Mouse (Mus musculus) embryo, embryonic 9.5 days (tissue): ENCODE measurements around the gene Snrpg.
"Not testable (repeated sequence)": the region's sequence is repeated elsewhere in the genome, so short reads cannot be mapped to it uniquely, and the experiment has no call there.

ENCODE experiments used
- DNase-seq: peaks from one replicate; pipeline ENCODE4 v3.0.0-alpha.2; 2017; ENCODE audit errors: extremely low spot score

Snrpg gene

GRCm38 (mm10) chr6:86368479-86368878 is 2.6 kb upstream of the Snrpg start:
- no peak for DNase-seq

DNA sequence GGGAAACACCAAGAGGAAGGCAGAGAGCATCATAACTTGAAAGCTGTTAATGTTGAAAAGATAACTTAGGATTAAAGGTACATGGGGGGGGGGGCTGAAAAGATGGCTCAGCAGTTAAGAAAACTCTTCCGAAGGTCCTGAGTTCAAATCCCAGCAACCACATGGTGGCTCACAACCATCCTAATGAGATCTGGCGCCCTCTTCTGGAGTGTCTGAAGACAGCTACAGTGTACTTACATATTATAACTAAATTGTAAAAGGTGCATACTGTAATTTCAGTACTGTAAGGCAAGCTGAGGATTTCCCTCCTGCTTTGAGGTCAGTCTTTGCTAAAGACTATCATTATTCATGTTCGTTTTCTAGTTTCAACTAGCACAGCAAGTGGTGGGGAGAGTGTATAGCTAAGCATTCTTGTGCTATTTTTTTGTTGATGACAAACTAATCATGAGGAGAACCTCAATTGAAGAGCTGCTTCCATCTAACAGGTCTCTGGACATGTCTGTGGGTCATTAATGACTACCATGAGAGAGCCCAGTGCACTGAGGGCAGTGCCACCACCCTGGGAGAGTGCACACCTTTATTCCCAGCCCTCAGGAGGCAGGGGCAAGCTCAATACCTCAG is 901 bp upstream of the Snrpg start:
- no peak for DNase-seq

GRCm38 (mm10) chr6:86371340-86371911 is 322 bp downstream of the Snrpg start:
- peak; percentile 96 for DNase-seq

- DNase-seq: no peak
Measured at GRCm38 (mm10) chr6:86371950-86372516, 929 bp downstream of the Snrpg start.

DNA sequence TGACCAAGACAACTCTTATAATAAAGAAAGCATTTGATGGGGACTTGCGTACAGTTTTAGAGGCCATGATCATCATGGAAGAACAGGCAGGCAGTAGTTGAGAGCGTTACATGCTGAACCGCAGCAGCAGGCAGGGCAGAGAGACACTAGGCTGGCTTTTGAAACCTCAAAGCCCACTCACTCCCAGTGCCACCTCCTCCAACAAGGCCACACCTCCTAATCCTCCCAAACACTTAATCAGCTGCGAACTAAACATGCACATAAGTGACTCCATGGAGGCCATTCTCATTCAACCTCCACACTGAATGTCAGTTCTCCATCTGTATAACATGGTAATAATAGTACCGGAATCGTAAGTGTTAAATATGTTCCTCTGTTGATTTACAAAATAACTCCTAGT is 2.5 kb downstream of the Snrpg start:
- no peak for DNase-seq

DNA sequence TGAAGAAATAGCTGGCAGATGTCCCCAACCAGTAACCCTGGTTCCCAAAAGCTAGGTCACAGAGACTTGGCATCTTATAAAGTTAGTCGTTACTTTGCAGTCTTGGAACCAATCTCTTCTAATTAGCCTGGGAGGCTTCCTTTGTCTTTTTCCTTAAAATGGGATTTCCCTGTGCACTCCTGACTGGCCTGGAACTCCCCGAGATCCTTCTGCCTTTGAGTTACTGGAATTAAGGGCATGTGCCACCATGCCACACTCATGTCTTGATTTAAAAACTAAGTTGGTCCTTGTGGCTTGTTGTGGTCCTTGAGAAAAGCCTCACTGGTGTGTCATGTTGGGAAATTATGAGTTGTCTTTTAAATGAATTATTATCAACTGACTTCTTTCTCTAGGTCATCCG is 7.2 kb downstream of the Snrpg start:
- no peak for DNase-seq

DNA sequence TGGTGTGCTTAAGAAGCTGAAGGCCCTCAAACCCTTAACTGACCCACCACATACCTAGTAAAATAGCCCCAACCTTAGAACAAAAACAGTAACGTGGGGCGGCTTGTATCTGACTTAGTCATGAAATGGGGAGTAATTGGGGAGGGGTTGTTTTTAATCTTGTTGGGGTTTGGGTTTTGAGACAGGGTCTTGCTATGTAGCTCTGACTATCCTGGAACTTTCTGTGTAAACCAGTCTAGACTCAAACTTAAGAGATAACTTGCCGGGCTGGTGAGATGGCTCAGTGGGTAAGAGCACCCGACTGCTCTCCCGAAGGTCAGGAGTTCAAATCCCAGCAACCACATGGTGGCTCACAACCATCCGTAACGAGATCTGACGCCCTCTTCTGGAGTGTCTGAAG is 9.0 kb downstream of the Snrpg start:
- DNase-seq: not testable (repeated sequence)

GRCm38 (mm10) chr6:86382551-86382950 is 11.4 kb downstream of the Snrpg start:
- no peak for DNase-seq

DNA sequence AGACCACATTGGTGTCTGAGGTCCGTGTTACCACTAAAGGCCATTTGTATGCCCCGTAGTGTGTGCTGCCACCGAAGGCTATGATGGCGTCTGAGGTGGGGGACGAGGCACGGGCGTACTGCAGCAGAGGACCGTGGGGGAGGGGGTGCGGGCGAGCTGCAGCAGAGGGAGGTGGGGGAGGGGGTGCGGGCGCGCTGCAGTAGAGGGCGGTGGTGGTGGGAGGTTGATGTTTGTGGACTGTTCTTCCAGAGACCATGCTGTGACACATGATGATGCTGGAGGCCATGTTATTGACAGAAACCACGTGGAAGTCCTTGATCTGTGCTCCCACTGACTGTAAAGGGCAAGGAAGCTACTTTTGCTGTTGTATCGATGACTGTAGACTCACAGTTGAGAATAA is 12.3 kb downstream of the Snrpg start:
- no peak for DNase-seq

GRCm38 (mm10) chr6:86384692-86385091 is 13.6 kb downstream of the Snrpg start:
- no peak for DNase-seq

GRCm38 (mm10) chr6:86385362-86386104 is 14.4 kb downstream of the Snrpg start:
- DNase-seq: no peak

DNA sequence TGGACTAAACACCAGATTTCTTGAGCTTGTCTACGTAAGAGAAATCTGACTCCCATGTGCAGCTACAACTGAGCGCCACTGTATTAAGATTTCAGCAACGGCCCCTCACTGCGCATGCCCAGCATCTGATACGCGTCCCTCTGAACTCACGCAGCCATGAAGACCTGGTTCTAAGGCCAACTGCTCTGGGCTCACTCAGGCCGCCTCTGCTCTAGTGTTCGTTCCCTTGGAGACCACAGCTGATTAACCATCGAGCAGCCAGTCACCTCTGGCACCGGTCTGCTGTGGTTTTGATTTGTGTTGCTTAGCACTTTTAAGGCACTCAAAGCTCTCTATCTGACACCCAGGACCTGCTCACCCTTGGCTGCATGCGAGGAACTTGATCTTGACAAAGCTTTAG is 16.2 kb downstream of the Snrpg start:
- DNase-seq: no peak

- DNase-seq: no peak
Measured at GRCm38 (mm10) chr6:86388461-86388860, 17.4 kb downstream of the Snrpg start.

DNA sequence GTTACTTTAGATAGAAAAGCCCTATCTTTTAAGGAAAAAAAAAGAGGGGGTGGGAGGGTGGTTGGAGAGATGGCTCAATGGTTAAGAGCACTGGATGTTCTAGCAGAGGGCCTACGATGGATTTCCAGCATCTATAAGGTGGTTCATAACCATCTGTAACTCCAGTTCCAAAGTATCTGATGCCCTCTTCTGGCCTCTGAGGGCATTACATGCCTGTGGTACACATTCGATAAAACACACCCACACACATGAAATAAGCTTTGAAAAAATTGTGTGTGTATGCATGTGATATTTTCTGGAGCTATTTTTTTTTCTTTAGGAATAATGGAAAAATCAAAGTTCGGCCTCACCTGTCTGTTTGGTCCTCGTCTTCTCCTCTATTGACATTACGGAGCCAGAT is 20.2 kb downstream of the Snrpg start:
- no peak for DNase-seq

DNA sequence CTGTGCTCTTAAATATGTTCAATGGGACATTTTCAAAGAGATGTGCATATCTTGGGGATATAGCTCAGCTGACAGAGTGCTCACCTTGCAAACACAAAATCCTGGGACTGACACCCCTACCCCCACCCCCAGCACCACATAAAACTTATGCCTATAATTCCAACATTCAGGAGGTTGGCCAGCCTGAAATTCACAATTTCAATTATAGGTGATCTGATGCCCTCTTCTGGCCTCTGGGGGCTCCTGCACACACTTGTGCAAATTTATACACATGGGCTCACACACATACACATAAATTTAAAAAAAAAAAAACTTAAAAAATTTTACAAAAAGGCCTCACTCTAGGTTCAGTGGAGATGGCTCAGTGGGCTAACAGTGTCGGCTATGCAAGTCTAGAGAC is 22.1 kb downstream of the Snrpg start:
- no peak for DNase-seq

DNA sequence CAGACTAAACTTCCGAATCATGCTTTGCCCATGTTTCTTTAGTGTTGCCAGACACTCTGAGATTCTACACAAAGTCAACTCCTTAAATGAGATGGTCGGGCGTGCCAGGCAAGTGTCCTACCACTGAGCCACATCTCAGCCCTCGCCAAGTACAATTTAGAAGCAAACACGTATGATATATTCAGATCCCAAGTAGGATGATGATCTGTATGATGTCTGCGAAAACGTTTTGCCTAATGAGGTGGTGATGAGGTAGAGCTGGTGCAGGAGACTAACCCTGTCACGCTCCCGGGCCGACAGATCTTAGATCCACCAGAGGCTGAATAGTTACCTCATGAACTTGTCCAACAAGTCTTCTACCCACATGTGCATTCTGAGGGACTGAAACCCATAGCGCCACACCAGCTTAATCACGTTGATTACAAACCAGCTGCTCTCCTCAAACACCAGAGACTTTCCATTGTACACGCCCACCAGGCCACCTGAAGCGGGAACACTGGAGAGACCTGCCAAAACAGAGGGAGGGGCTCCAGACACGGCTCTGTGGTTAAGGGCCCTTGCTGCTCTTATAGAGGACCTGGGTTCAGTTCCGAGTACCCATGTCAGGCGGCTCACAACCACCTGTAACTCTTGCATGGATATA is 23.1 kb downstream of the Snrpg start:
- no peak for DNase-seq

DNA sequence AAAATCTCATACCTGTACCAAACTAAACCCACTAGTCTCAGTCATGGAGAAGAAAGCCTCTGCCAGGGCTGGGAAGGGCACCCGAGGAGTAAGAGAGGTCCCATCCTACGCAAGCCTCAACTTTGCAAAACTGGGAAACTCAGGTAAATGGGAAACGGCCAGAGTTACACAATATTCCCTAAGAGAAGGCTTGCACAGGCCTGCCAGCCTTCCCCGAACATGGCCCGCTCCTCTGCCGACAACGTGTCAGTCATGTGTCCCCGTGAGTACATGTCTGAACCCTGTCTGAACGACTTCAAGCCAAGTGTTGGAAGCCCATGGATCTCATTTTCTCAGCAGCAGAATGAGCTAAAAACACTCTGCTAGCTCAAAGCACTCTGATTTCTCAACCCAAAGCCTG is 23.9 kb downstream of the Snrpg start:
- no peak for DNase-seq

DNA sequence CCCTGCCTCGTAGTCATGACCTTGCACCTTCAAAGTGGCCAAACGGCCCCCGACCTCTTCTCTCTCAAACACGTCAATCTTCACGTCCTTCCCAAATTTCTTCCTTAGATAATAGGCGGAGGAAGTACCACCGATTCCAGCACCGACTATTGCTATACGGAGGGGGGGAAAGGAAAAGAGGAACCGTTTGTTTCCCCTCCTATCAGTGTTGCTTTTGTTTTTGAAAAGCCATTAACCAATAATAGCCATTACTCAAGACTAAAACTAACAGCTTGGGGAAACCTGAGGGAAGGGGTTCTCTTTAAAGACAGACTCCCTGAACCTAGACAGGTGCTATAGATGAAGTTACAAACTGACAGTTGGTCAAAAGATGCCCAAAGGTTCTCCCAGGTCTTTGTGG is 24.9 kb downstream of the Snrpg start:
- no peak for DNase-seq

- peak; percentile 93 for DNase-seq
Measured at GRCm38 (mm10) chr6:86396581-86397256, 25.6 kb downstream of the Snrpg start, which contains the start of gene Pcyox1. Pcyox1 (minus strand) TSS chr6:86397154.

DNA sequence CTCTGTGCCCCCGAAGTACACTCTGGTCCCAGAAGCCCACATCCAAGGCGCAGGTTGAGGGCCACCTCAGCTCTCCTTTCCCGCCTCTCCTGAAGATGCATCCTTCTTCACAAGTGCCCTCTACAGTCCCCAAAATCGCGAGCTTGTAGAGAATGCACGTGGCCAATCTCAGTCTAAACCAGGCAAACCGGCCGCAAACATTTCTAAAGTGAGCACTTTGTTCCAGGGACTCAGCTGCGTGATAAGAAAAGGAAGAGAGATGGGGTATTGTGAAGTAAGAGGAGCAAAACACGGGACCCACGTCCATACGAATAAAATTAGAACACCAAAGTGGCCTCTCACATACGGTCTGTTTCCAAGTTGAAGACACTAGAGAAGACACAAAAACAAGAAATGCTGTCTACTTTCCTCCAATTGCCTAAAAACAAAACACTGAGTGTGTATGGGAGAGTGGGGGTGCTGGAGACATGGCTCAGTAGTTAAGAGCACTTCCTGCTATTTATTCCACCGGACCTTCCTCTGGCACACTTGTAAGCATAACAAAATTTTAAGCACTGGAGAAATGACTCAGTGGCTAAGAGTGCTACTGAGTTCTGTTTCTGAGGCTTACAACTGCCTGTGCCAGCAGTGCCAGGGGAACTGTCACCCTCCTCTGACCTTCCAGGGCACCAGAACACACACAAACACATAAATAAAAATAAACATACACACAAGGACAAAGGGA is 26.3 kb downstream of the Snrpg start:
- no peak for DNase-seq

- DNase-seq: no peak
Measured at GRCm38 (mm10) chr6:86398986-86399385, 27.9 kb downstream of the Snrpg start.
